Mouse (Mus musculus): ENCODE measurements around the gene Tgfbi. TPM values are rescaled to one million over a fixed set of nuclear protein-coding genes. Genes with fewer than 3 reads are reported as not detected.

Tgfbi gene
- polyA plus RNA-seq, 1 experiment from 2014 or later = 133 TPM

DNA sequence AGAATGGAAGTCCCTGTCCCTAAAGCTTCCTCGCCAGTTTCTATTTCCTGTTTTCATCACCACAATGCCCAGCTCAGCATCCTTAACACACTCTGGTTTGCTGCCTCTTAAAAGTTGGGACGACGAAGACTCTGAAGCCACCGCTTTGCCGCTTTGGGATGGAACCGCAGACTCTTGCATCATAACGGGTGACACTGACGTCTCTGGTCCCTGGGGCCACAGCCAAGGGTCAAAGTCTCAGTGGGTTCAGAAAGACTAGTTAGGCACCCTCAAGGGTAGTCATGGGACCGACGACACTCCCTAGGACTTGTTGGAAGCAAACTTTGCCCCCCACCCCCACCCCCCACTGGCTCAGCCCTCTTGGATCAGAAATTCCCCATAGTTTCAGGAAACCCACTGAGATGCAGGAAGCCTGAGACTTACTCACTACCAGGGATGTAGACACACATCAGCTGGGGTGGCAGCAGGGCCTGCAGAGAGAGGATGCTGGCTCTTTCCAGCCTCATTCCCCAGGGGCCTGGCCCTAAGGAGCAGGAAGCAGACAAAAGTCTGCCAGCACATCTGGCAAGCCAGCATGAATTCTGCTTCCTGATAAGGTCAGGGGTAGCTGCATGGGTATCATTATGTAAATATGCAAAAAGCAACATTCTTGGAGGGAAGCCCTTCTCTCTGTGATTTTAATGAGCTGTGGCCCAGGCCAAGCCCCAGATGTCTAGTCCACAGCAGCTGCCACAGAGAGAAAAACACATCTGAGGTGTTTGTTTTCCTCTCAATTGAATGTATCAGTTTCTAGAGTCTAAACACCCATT is 38.5 kb downstream of the Tgfbi start:
- H3K9ac ChIP-seq (replicated peaks; ENCODE audit: low read length) = no peak overlapping the region
- H3K4me1 ChIP-seq (ENCODE audit: insufficient read depth, low read length) = peaks cover 32% of the 10 kb centered on the region
- peak; percentile 72 for ATAC-seq (ENCODE audit: low FRiP score, low TSS enrichment)
- WGBS = 76% methylated on average over 10 of the region's 10 CpGs
- peak overlapping the region; percentile 75 for H3K27ac ChIP-seq (ENCODE audit: low read length)
- H3K36me3 ChIP-seq (ENCODE audit: insufficient read depth, low read length) = no peaks in the 10 kb centered on the region
- H3K27me3 ChIP-seq (ENCODE audit: insufficient read depth, low read length) = no peaks in the 10 kb centered on the region
- H3K9me3 ChIP-seq (ENCODE audit: low read length) = peaks cover 6% of the 10 kb centered on the region; the same call in 1 of the 2 replicates
- H3K4me3 ChIP-seq (ENCODE audit: low read length) = no peak overlapping the region
- no peak overlapping the region for H3K4me2 ChIP-seq (replicated peaks; ENCODE audit: low read depth, low read length)

DNA sequence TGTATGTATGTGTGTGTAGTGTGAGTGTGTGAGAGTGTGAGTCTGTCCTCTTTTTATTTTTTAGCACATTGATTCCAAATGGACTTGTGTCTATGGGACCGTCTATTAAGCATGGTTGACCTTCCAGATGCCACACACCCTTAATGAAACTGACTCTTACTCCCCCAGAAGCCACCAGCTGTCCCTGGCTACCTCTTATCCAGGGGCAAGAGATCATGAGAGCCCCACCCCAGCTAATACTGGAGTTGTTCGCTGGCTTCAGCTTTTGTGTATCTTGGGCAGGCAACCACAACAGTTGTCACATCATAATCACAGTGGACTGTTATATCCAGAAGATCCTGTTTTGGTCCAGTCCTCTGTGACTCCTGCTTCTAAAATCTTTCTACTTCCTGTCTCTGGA is 40.7 kb downstream of the Tgfbi start:
- Histone ChIP-seq H3K9ac (replicated peaks; ENCODE audit: low read length) (no peak overlapping the region), H3K9me3 (ENCODE audit: low read length) (peaks cover 6% of the 10 kb centered on the region; the same call in 1 of the 2 replicates), H3K27me3 (ENCODE audit: insufficient read depth, low read length) (no peaks in the 10 kb centered on the region), H3K4me2 (replicated peaks; ENCODE audit: low read depth, low read length) (no peak overlapping the region), H3K27ac (ENCODE audit: low read length) (no peak overlapping the region), H3K36me3 (ENCODE audit: insufficient read depth, low read length) (no peaks in the 10 kb centered on the region), H3K4me3 (ENCODE audit: low read length) (no peak overlapping the region), H3K4me1 (ENCODE audit: insufficient read depth, low read length) (peaks cover 36% of the 10 kb centered on the region)
- ATAC-seq (ENCODE audit: low FRiP score, low TSS enrichment) = no peak
- 76% methylated on average over 2 of the region's 2 CpGs for WGBS

DNA sequence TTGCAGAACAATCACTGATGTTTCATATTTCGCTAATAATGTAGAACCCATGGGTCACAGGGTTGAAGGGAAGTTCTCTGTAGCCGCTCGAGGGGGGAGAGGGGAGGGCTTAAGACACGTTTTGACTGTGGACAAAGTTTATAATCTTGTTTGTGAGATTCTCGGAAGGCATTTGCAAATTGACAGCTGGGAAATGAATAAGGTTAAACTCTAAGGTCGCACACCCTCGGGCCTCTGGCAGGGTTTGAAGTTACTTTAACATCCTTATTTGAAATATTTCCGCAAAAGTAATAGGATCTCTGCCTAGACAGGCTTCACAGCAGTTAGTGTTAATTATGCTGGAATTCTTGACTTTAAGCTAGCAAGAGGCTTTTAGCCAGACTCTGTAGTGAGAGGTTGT is 43.1 kb downstream of the Tgfbi start:
- Histone ChIP-seq H3K4me1 (ENCODE audit: insufficient read depth, low read length) (peaks cover 45% of the 10 kb centered on the region), H3K9me3 (ENCODE audit: low read length) (no peaks in the 10 kb centered on the region), H3K27ac (ENCODE audit: low read length) (0 out of 2 replicates have a peak overlapping the region, but pooled peaks have one; percentile 13)

DNA sequence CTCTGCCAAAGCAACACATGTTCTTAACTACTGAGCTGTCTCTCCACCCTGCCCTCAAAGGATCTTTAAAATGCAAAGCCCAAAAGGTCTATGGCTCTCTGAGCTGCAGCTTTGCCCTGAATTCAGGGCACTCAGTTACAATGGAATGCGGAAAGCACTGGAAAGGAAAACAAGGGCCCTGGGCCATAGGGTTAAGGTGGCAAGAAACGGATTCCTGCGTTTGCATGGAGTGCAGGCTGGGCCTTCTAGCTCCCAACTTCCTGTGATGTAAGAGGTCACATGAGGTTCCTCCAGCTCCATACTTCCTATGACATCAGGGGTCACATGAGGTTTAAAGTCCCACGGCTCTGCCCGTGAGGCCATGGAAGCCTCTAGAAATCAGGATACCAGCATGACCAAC is 44.9 kb downstream of the Tgfbi start:
- Histone ChIP-seq H3K27me3 (ENCODE audit: insufficient read depth, low read length) (no peaks in the 10 kb centered on the region), H3K4me2 (replicated peaks; ENCODE audit: low read depth, low read length) (no peak overlapping the region), H3K9ac (replicated peaks; ENCODE audit: low read length) (no peak overlapping the region), H3K4me3 (ENCODE audit: low read length) (no peak overlapping the region), H3K36me3 (ENCODE audit: insufficient read depth, low read length) (no peaks in the 10 kb centered on the region), H3K9me3 (ENCODE audit: low read length) (no peaks in the 10 kb centered on the region), H3K4me1 (ENCODE audit: insufficient read depth, low read length) (peaks cover 38% of the 10 kb centered on the region), H3K27ac (ENCODE audit: low read length) (no peak overlapping the region)
- 68% methylated on average over 5 of the region's 5 CpGs for WGBS
- ATAC-seq (ENCODE audit: low FRiP score, low TSS enrichment) = no peak

More for the DNA sequence above, 43.1 kb downstream of the Tgfbi start:
- no peak overlapping the region for H3K4me3 ChIP-seq (ENCODE audit: low read length)
- no peak overlapping the region for H3K9ac ChIP-seq (replicated peaks; ENCODE audit: low read length)
- H3K27me3 ChIP-seq (ENCODE audit: insufficient read depth, low read length) = no peaks in the 10 kb centered on the region
- no peaks in the 10 kb centered on the region for H3K36me3 ChIP-seq (ENCODE audit: insufficient read depth, low read length)
- whole genome bisulfite sequencing = 26% methylated on average over 8 of the region's 8 CpGs
- no peak overlapping the region for H3K4me2 ChIP-seq (replicated peaks; ENCODE audit: low read depth, low read length)
- ATAC-seq (ENCODE audit: low FRiP score, low TSS enrichment) = no peak

DNA sequence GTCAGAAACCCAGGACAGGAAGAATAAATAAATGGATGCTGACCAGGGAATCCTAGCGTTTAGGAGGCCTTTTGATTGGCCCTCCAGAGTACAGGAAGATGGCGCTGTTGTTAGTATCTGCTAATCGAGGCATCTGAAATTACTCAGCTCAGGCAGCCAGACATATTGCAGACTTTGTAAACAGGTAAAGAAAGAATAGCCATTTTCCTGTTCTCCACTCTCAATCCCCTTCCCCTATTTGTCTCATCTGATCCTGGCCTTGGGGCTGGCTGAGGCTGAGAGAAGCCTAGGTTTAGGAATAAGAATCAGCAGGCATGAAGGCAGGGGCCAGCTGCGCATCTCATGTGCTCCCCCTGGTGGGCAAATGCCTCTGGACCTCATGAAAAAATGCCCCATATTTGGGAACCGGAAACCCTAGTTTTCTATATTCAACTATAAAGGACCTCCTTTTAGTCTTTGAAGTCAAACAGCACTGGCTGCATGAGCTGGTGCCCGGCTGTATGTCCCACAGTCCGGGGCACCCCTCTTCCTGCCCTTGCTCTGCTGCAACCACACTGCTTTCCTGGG is 48.7 kb downstream of the Tgfbi start:
- Histone ChIP-seq H3K27me3 (ENCODE audit: insufficient read depth, low read length) (no peaks in the 10 kb centered on the region), H3K4me2 (replicated peaks; ENCODE audit: low read depth, low read length) (no peak overlapping the region), H3K4me3 (ENCODE audit: low read length) (no peak overlapping the region), H3K9me3 (ENCODE audit: low read length) (no peaks in the 10 kb centered on the region), H3K36me3 (ENCODE audit: insufficient read depth, low read length) (no peaks in the 10 kb centered on the region), H3K9ac (replicated peaks; ENCODE audit: low read length) (no peak overlapping the region), H3K27ac (ENCODE audit: low read length) (no peak overlapping the region), H3K4me1 (ENCODE audit: insufficient read depth, low read length) (peaks cover 36% of the 10 kb centered on the region)
- ATAC-seq (ENCODE audit: low FRiP score, low TSS enrichment) = 0 out of 2 replicates have a peak, but pooled peaks have one; percentile 32
- 29% methylated on average over 7 of the region's 7 CpGs for WGBS

DNA sequence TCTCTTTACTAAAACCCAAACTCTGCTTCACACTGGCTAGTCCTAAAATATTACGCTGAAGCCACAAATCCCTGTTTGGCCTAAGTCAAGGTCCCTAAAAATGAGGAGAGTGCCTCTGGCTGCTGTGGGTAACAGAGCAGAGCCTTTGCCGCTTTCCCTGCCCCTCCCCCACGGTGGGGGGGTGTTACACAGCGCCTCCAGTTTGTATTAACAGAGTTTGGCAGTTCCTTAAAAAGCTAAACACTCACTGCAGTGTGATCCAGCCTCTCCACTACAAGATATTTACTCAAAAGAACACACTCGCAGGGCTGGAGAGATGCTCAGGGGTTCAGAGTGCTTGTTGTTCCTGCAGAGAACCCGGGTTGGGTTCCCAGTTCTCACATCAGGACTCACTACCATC is 49.6 kb downstream of the Tgfbi start:
- Histone ChIP-seq H3K36me3 (ENCODE audit: insufficient read depth, low read length) (no peaks in the 10 kb centered on the region), H3K9ac (replicated peaks; ENCODE audit: low read length) (no peak overlapping the region)
- WGBS = 66% methylated on average over 6 of the region's 6 CpGs

DNA sequence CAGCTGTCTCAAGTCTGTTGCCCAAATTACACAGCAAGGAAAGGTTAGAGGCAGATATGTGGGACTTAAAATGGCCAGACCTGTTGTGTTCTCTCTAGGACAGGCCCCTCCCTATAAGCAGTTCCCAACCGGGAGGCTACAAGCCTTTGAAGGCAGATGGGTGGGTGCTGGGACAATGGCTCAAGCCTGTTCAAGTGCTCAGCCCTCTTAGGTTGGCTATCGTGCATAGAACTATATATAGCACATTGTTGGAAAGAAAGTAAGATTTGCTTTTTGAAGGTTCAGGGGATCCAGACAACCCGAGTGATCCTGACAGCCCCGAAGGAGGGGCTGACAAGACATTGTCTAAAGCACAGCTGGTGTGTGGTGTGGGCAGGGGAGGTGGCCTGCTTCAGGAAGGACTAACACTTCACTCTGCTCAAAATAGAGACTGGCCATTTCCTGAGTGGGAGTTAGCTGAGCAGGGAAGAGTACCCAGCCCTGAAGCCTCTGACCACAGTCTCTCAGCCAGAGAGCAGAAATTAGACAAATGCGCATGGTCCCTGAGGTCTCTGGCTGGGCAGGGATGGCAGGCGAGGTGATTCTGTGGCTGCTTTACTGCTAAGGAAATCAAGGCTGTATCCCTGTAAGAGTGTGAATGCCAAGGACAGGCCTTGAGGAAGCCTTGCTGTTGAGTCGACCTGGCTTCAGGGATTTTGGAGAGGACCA is 52.7 kb downstream of the Tgfbi start:
- Histone ChIP-seq H3K27me3 (ENCODE audit: insufficient read depth, low read length) (no peaks in the 10 kb centered on the region), H3K4me2 (replicated peaks; ENCODE audit: low read depth, low read length) (no peak overlapping the region), H3K27ac (ENCODE audit: low read length) (peak overlapping the region; percentile 57), H3K9ac (replicated peaks; ENCODE audit: low read length) (no peak overlapping the region), H3K36me3 (ENCODE audit: insufficient read depth, low read length) (no peaks in the 10 kb centered on the region), H3K9me3 (ENCODE audit: low read length) (no peaks in the 10 kb centered on the region), H3K4me1 (ENCODE audit: insufficient read depth, low read length) (peaks cover 22% of the 10 kb centered on the region), H3K4me3 (ENCODE audit: low read length) (no peak overlapping the region)
- 46% methylated on average over 7 of the region's 7 CpGs for WGBS
- peak; percentile 72; the same call in 1 of the 2 replicates for ATAC-seq (ENCODE audit: low FRiP score, low TSS enrichment)

More for the DNA sequence above, 49.6 kb downstream of the Tgfbi start:
- no peak overlapping the region for H3K4me2 ChIP-seq (replicated peaks; ENCODE audit: low read depth, low read length)
- H3K4me3 ChIP-seq (ENCODE audit: low read length) = no peak overlapping the region
- no peaks in the 10 kb centered on the region for H3K27me3 ChIP-seq (ENCODE audit: insufficient read depth, low read length)
- peaks cover 35% of the 10 kb centered on the region for H3K4me1 ChIP-seq (ENCODE audit: insufficient read depth, low read length)
- ATAC-seq (ENCODE audit: low FRiP score, low TSS enrichment) = no peak
- no peaks in the 10 kb centered on the region for H3K9me3 ChIP-seq (ENCODE audit: low read length)
- H3K27ac ChIP-seq (ENCODE audit: low read length) = no peak overlapping the region

DNA sequence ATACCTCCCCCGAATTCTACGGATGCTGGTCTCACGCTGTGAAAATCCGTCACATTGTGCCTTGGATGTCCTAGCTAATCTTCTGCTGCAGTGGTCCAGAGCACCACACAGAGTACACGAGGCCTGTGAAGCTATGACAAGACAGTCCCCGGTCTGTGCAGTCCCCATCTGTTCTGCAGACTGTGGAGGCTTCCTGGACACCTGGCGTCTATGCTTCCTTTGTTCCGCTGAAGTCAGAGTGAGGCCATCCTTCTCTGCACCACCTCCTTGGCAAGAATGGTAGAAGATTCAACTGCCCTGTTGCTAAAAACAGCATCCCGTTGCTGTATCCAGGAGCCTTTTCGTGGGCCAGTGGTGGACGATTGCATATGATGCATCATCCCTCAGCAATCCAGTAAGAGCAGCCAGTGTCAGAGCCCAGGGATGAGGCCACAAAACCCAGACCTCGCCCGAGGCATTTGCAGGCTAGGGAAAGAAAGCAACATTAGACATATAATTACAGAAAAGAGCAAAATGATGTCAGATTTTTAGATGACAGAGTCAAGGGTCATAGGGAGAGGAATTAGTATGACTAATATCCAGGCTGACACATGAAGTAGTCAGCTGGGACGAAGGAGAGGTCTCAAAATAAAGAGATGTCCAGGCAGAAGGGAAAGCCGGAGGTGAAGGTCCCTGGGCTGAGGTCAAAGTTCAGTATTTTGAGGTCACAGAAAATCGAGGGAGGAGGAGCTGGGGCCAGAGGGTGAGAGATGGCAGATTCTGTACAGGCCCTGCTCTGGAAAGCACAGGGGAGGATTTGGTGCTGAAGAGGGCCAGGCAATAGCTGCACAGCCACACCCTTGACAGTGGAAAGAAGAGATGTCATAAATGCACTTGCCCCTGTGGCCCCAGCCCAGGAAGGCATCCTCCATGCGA is 55.2 kb downstream of the Tgfbi start:
- ATAC-seq (ENCODE audit: low FRiP score, low TSS enrichment) = no peak
- H3K9ac ChIP-seq (replicated peaks; ENCODE audit: low read length) = no peak overlapping the region
- H3K9me3 ChIP-seq (ENCODE audit: low read length) = no peaks in the 10 kb centered on the region
- no peaks in the 10 kb centered on the region for H3K27me3 ChIP-seq (ENCODE audit: insufficient read depth, low read length)
- H3K27ac ChIP-seq (ENCODE audit: low read length) = no peak overlapping the region
- no peak overlapping the region for H3K4me2 ChIP-seq (replicated peaks; ENCODE audit: low read depth, low read length)
- H3K4me1 ChIP-seq (ENCODE audit: insufficient read depth, low read length) = peaks cover 16% of the 10 kb centered on the region
- H3K4me3 ChIP-seq (ENCODE audit: low read length) = no peak overlapping the region
- WGBS = 71% methylated on average over 17 of the region's 17 CpGs
- H3K36me3 ChIP-seq (ENCODE audit: insufficient read depth, low read length) = no peaks in the 10 kb centered on the region

DNA sequence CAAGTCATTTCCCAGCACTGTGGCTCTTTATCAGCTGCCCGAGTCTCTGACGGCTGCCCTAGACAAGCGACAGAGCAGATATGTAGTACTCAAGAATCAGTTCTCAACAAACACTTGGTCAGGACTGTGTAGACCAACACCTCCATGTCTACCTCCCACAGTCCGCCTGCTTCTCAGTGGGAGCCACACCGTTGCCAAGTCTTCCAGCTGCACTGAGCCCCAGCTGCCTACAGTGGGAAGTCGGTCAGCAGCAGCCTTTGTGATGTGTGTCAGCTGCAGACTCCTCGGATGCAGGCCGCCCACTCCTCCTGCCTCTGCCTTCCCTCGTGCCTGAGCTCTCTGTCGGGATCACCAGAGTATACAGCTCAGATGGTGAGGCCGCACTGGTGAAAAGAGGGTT is 61.9 kb downstream of the Tgfbi start:
- Histone ChIP-seq H3K9ac (replicated peaks; ENCODE audit: low read length) (no peak overlapping the region), H3K36me3 (ENCODE audit: insufficient read depth, low read length) (no peaks in the 10 kb centered on the region), H3K27ac (ENCODE audit: low read length) (no peak overlapping the region), H3K27me3 (ENCODE audit: insufficient read depth, low read length) (no peaks in the 10 kb centered on the region), H3K4me3 (ENCODE audit: low read length) (no peak overlapping the region), H3K4me1 (ENCODE audit: insufficient read depth, low read length) (peaks cover 9% of the 10 kb centered on the region; the same call in 1 of the 2 replicates), H3K9me3 (ENCODE audit: low read length) (no peaks in the 10 kb centered on the region), H3K4me2 (replicated peaks; ENCODE audit: low read depth, low read length) (no peak overlapping the region)
- ATAC-seq (ENCODE audit: low FRiP score, low TSS enrichment) = no peak
- WGBS = 62% methylated on average over 11 of the region's 11 CpGs

Data from kidney, embryonic 16.5 days (tissue).